In the genomic region with DNA sequence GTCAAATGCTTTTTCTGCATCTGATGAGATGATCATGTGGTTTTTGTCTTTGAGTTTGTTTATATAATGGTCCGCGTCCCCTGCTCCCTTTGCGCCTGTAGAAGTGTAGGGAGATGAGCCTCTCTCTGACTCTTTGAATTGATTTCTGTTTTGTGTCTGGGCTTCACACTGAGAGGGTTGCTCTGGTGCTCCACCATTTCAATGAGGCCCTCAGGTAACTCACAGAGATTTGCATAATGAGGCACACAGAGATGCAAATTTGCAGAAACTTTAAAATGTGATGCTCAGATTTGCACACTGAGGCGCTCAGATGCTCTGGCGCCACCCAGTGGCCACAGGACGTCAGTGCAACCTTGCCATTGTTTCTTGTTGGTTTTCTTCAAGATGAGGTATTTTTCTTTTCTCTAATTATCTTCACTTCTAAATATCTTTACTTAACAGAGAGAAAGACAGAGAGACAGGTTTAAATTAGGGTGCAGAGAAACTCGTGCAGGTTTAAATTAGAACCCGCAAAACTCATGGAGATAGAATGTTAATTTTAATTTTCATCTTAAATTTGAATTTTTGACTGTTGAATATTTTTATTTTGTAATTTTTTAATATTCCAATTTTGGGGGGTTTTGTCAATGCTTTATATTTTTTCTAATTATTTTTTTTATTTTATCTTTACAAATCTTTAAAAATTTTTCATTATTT, we compare ENCODE assay signal across 11 mouse cellular contexts. TPM values are rescaled to one million over a fixed set of nuclear protein-coding genes. Genes with fewer than 3 reads are reported as not detected.
A peak's percentile ranks its signal among the peaks of the same experiment; 100 is the strongest.
DNase-seq lines count a peak whose midpoint lies in the region; ATAC-seq and TF ChIP-seq lines count a peak whose summit lies in the region.
"Not testable (repeated sequence)": the region's sequence is repeated elsewhere in the genome, so short reads cannot be mapped to it uniquely, and the experiment has no call there.
"Had no signal": no experiment of that assay in that cellular context is flagged by ENCODE, and none has a peak within 500 bp of the region (broad histone marks: within the 10 kb centered on the region; RNA-seq: fewer than 3 reads in every experiment).

No protein-coding gene starts in this region.

- in situ Hi-C loops in CH12.LX (cut with MboI; ENCODE audit: low pct_ligation_motif_present, low pct_unique_long_range_greater_than_20kb, low sequenced_read_pairs) = not testable (repeated sequence)

- DNase-seq in CH12.LX (ENCODE audit: extremely low read depth) = peak; percentile 74
- not testable (repeated sequence) for DNase-seq in forebrain, embryonic 14.5 days (ENCODE audit: low spot score); hindbrain, embryonic 11.5 days (ENCODE audit: low spot score)
- DNase-seq in thymus, postnatal 25 days = peak; percentile 35

- not testable (repeated sequence) for H3K4me1 ChIP-seq in CH12.LX (ENCODE audit: control insufficient read depth in 1 of 2, insufficient read depth in 2 of 2); forebrain, embryonic 14.5 days (ENCODE audit: control insufficient read depth, insufficient read depth, low read length); hindbrain, embryonic 11.5 days (replicated peaks; ENCODE audit: control insufficient read depth, insufficient read depth, low read length); kidney, embryonic 16.5 days (ENCODE audit: insufficient read depth, low read length); lung, embryonic 16.5 days (replicated peaks; ENCODE audit: control insufficient read depth, insufficient read depth, low read length); neural tube, embryonic 13.5 days (replicated peaks)

- not testable (repeated sequence) for H3K27me3 ChIP-seq in CH12.LX (replicated peaks); forebrain, embryonic 14.5 days (replicated peaks; ENCODE audit: control insufficient read depth, insufficient read depth, low read length); hindbrain, embryonic 11.5 days (ENCODE audit: control insufficient read depth, insufficient read depth, low read length); kidney, embryonic 16.5 days (ENCODE audit: insufficient read depth, low read length); lung, embryonic 16.5 days (ENCODE audit: control insufficient read depth, insufficient read depth, low read depth, low read length); neural tube, embryonic 13.5 days

- H3K27ac ChIP-seq in CH12.LX (ENCODE audit: insufficient read depth, low read depth) = peak overlapping the region; percentile 15; the same call in 1 of the 2 replicates
- not testable (repeated sequence) for H3K27ac ChIP-seq in forebrain, embryonic 14.5 days (ENCODE audit: low read depth, low read length); hindbrain, embryonic 11.5 days (ENCODE audit: low read depth, low read length); kidney, embryonic 16.5 days (ENCODE audit: low read length); lung, embryonic 16.5 days (ENCODE audit: low read length); neural tube, embryonic 13.5 days (replicated peaks)

- 36% methylated on average over 8 of the region's 8 CpGs for WGBS in forebrain, embryonic 14.5 days
- 59% methylated on average over 8 of the region's 8 CpGs for WGBS in hindbrain, embryonic 11.5 days
- WGBS in kidney, embryonic 16.5 days = 58% methylated on average over 8 of the region's 8 CpGs
- 52% methylated on average over 8 of the region's 8 CpGs for WGBS in lung, embryonic 16.5 days
- WGBS in neural tube, embryonic 13.5 days = 61% methylated on average over 8 of the region's 8 CpGs

- H3K4me2 ChIP-seq in CH12.LX (ENCODE audit: insufficient read depth, low read depth, poor library complexity, severe bottlenecking) = peak overlapping the region; percentile 1
- H3K4me2 ChIP-seq in forebrain, embryonic 14.5 days (ENCODE audit: low read length); hindbrain, embryonic 11.5 days (replicated peaks; ENCODE audit: low read depth, low read length); kidney, embryonic 16.5 days (replicated peaks; ENCODE audit: low read depth, low read length); lung, embryonic 16.5 days (ENCODE audit: low read depth, low read length); neural tube, embryonic 13.5 days: not testable (repeated sequence)

- H3K79me2 ChIP-seq in CH12.LX (replicated peaks; ENCODE audit: control insufficient read depth, extremely low read depth, insufficient read depth, poor library complexity, severe bottlenecking) = not testable (repeated sequence)

- dilution Hi-C loops in CH12.LX (cut with MboI; ENCODE audit: extremely low pct_ligation_motif_present, extremely low pct_unique_long_range_greater_than_20kb, low sequenced_read_pairs) = not testable (repeated sequence)

- ATAC-seq in common myeloid progenitor, adult 5-6 weeks (replicated peaks; ENCODE audit: low read depth, poor library complexity, severe bottlenecking) = peak; percentile 37; the same call in 1 of the 2 replicates
- peak; percentile 77 for ATAC-seq in forebrain, embryonic 14.5 days
- peak; percentile 78; the same call in 1 of the 2 replicates for ATAC-seq in hindbrain, embryonic 11.5 days (ENCODE audit: low FRiP score)
- ATAC-seq in kidney, embryonic 16.5 days (ENCODE audit: low FRiP score, low TSS enrichment) = peak; percentile 91
- peak; percentile 60; the same call in 1 of the 2 replicates for ATAC-seq in lung, embryonic 16.5 days (ENCODE audit: low read depth)
- ATAC-seq in neural tube, embryonic 13.5 days (ENCODE audit: low read depth) = peak; percentile 85

- H3K4me3 ChIP-seq in CH12.LX (replicated peaks in 1 of 3; ENCODE audit: low read depth in 2 of 3, low read length in 2 of 3, poor library complexity in 1 of 3); forebrain, embryonic 14.5 days (ENCODE audit: low read depth, low read length); hindbrain, embryonic 11.5 days (ENCODE audit: low read depth, low read length); kidney, embryonic 16.5 days (ENCODE audit: low read length); lung, embryonic 16.5 days (ENCODE audit: low read length); neural tube, embryonic 13.5 days: not testable (repeated sequence)

- not testable (repeated sequence) for TF ChIP-seq RAD21 in CH12.LX (IDR thresholded peaks at IDR 0.05; ENCODE audit: low read depth, low read length)

- H3K9me3 ChIP-seq in CH12.LX (replicated peaks; ENCODE audit: low read length); forebrain, embryonic 14.5 days (replicated peaks; ENCODE audit: control insufficient read depth, low read length); hindbrain, embryonic 11.5 days (ENCODE audit: control insufficient read depth, low read length); kidney, embryonic 16.5 days (ENCODE audit: low read length); lung, embryonic 16.5 days (ENCODE audit: control insufficient read depth, low read length); neural tube, embryonic 13.5 days: not testable (repeated sequence)

- TF ChIP-seq POLR2A in CH12.LX (IDR thresholded peaks at IDR 0.05; ENCODE audit: low read depth, low read length) = not testable (repeated sequence)

- TF ChIP-seq EP300 in CH12.LX (IDR thresholded peaks at IDR 0.05; ENCODE audit: low read length) = not testable (repeated sequence)

- TF ChIP-seq CTCF in CH12.LX (conservative IDR thresholded peaks at IDR 0.05 in 1 of 2, IDR thresholded peaks at IDR 0.05 in 1 of 2; ENCODE audit: low read depth in 2 of 2, low read length in 2 of 2) = not testable (repeated sequence)

- H3K9ac ChIP-seq in CH12.LX (ENCODE audit: insufficient read depth, low read depth) = 0 out of 2 replicates have a peak overlapping the region, but pooled peaks have one; percentile 0
- H3K9ac ChIP-seq in forebrain, embryonic 14.5 days (ENCODE audit: low read length); hindbrain, embryonic 11.5 days (ENCODE audit: low read depth, low read length); kidney, embryonic 16.5 days (replicated peaks; ENCODE audit: low read length); lung, embryonic 16.5 days (ENCODE audit: low read length); neural tube, embryonic 13.5 days: not testable (repeated sequence)

- H3K36me3 ChIP-seq in CH12.LX (replicated peaks in 1 of 2; ENCODE audit: control insufficient read depth in 1 of 2, insufficient read depth in 1 of 2, low read length in 1 of 2); forebrain, embryonic 14.5 days (ENCODE audit: control insufficient read depth, insufficient read depth, low read length); hindbrain, embryonic 11.5 days (ENCODE audit: control insufficient read depth, insufficient read depth, low read length); kidney, embryonic 16.5 days (ENCODE audit: insufficient read depth, low read length); lung, embryonic 16.5 days (ENCODE audit: control insufficient read depth, insufficient read depth, low read length); neural tube, embryonic 13.5 days: not testable (repeated sequence)

RNA-seq across cellular contexts. Expression of gene Gm21860, which starts 30.5 kb away (rescaled TPM):
- total RNA-seq in CH12.LX (2012; rRNA removed) (not detected in 2 replicates), CH12.LX (2014; rRNA removed) (not detected in 2 replicates)
- polyA plus RNA-seq in CH12.LX (2012; ENCODE audit: insufficient read length, low read depth) = not detected in 2 replicates
- not detected in 2 replicates for total RNA-seq in common myeloid progenitor, adult 5-6 weeks (2017)
- polyA plus RNA-seq in forebrain, embryonic 14.5 days (2014; fragmentation: Nextera tagmentation; extraction: Ambion mirVana) = not detected in 2 replicates
- polyA plus RNA-seq in hindbrain, embryonic 11.5 days (2014; fragmentation: Nextera tagmentation; extraction: Ambion mirVana) = not detected in 2 replicates
- not detected in 2 replicates for polyA plus RNA-seq in kidney, embryonic 16.5 days (2015; fragmentation: Nextera tagmentation; extraction: Ambion mirVana)
- polyA plus RNA-seq in lung, embryonic 16.5 days (2015; fragmentation: Nextera tagmentation; extraction: Ambion mirVana) = not detected in 2 replicates
- polyA plus RNA-seq in neural tube, embryonic 13.5 days (2015; fragmentation: Nextera tagmentation; extraction: Ambion mirVana) = not detected in 2 replicates
- total RNA-seq: layer of hippocampus, postnatal 36 days had no signal
- polyA plus RNA-seq: kidney, postnatal 0 days; lung, adult 2 months had no signal

Comparison
In these comparisons a context has a peak if more than half of its experiments do, and no peak if none do; other contexts are left out.
1. ATAC-seq: peak in every context shown above with its lines; median percentile 91 in kidney, embryonic 16.5 days; 85 in neural tube, embryonic 13.5 days; 78 in hindbrain, embryonic 11.5 days; 77 in forebrain, embryonic 14.5 days; 60 in lung, embryonic 16.5 days; 37 in common myeloid progenitor, adult 5-6 weeks.